Mouse (Mus musculus) lung, adult 2 months (tissue): ENCODE results near the gene Flrt1.

Experiments used
- CTCF ChIP-seq: fragments of 200-500 bp; IDR thresholded peaks from 2 replicates; pipeline ENCODE4 v1.5.1; 2011; ENCODE audit warnings: mild to moderate bottlenecking, low read length, control low read depth; ENCODE audit not compliant: insufficient read depth
- POLR2A ChIP-seq: fragments of 200-500 bp; IDR thresholded peaks from 2 replicates; pipeline ENCODE4 v1.6.1; 2011; ENCODE audit warnings: low read depth, mild to moderate bottlenecking, control low read depth, low read length, borderline replicate concordance; ENCODE audit errors: extremely low read depth

DNA sequence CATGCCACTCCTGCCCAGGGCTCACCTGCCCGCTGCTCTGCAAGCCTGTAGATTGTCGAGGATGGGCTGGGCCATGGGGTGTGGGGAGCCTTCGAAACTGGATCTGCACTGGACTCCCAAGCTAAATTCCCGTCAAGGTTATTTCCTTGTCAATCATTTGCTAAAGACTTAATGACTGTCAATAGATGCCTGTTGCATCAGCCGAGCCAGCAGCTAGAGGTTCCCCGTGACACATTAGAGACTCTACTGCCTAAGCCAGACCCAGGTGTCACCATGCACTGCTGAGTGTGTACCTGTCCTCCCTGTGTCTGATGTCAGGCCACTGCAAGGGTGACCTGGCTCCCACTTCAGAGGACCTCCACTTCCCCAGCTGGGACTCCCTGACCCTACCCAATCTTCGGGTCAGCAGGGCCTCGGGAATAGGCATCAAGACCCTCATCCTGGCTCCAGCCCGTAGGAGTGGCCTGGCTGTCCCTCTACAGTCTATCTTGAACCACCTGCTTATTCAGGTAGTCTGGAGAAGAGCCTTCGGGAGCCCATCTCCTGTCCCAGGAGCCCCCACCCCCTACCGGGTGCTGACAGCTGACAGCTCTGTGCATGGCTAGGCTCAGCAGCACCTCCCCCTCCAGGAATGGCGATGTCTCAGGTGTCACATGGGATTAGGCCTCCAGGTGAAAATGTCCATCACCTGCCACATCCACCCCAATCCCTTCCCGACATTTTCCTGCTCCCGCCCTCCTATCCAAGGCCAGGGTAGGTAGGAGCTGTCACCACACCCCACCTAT, 31.4 kb upstream of the Flrt1 start:
- TF ChIP-seq POLR2A = no peak
- no peak for TF ChIP-seq CTCF
